Mouse (Mus musculus) ZHBTc4 (cell line): ENCODE measurements around the gene Hoxa13.

Experiments used
- DNase-seq: peaks from one replicate; pipeline ENCODE4 v3.0.0-alpha.2; 2011; ENCODE audit warnings: low read depth, low spot score

The Hoxa13 gene

GRCm38 (mm10) chr6:52252016-52252774 is 8.5 kb downstream of the Hoxa13 start:
- DNase-seq, result peak; percentile 55

GRCm38 (mm10) chr6:52251177-52251879 is 9.4 kb downstream of the Hoxa13 start:
- no peak for DNase-seq

GRCm38 (mm10) chr6:52249826-52250225 is 10.9 kb downstream of the Hoxa13 start:
- no peak for DNase-seq

GRCm38 (mm10) chr6:52249415-52249738 is 11.3 kb downstream of the Hoxa13 start:
- DNase-seq, result no peak

- peak; percentile 43 for DNase-seq
These were observed 11.9 kb downstream of the Hoxa13 start for GRCm38 (mm10) chr6:52248638-52249414.

GRCm38 (mm10) chr6:52247766-52248637 is 12.7 kb downstream of the Hoxa13 start:
- DNase-seq, result peak; percentile 58

- no peak for DNase-seq
These were observed 13.8 kb downstream of the Hoxa13 start for GRCm38 (mm10) chr6:52246916-52247315.

GRCm38 (mm10) chr6:52246403-52246803 is 14.3 kb downstream of the Hoxa13 start:
- DNase-seq, result peak; percentile 66

GRCm38 (mm10) chr6:52245757-52246142 is 14.9 kb downstream of the Hoxa13 start, which contains the start of gene Hoxa11:
Gene Hoxa11 (minus strand): TSS chr6:52245810.
- no peak for DNase-seq

- peak; percentile 64 for DNase-seq
These were observed 15.5 kb downstream of the Hoxa13 start for GRCm38 (mm10) chr6:52245040-52245756.

- no peak for DNase-seq
These were observed 16.1 kb downstream of the Hoxa13 start for GRCm38 (mm10) chr6:52244471-52245039.

- peak; percentile 67 for DNase-seq
These were observed 17.0 kb downstream of the Hoxa13 start for GRCm38 (mm10) chr6:52243681-52244121.

- DNase-seq, result peak; percentile 35
These were observed 17.8 kb downstream of the Hoxa13 start for GRCm38 (mm10) chr6:52242801-52243332.

- DNase-seq, result no peak
These were observed 19.6 kb downstream of the Hoxa13 start for GRCm38 (mm10) chr6:52241001-52241621.

- DNase-seq, result peak; percentile 93
These were observed 20.2 kb downstream of the Hoxa13 start, which contains the start of gene Hoxa10 for GRCm38 (mm10) chr6:52240389-52241000. Gene Hoxa10 (minus strand): TSS chr6:52240854.

- DNase-seq, result no peak
These were observed 20.9 kb downstream of the Hoxa13 start for GRCm38 (mm10) chr6:52239625-52240388.

- no peak for DNase-seq
These were observed 21.7 kb downstream of the Hoxa13 start for GRCm38 (mm10) chr6:52238976-52239375.

GRCm38 (mm10) chr6:52238155-52238545 is 22.5 kb downstream of the Hoxa13 start:
- DNase-seq, result no peak
